In genomic region chr1:153908741-153909140, GRCm38 (mm10) we compare ENCODE assay signal across 38 mouse cellular contexts. TPM values are rescaled to one million over a fixed set of nuclear protein-coding genes. Genes with fewer than 3 reads are reported as not detected.
"Had no signal": no experiment of that assay in that cellular context is flagged by ENCODE, and none has a peak within 500 bp of the region (broad histone marks: within the 10 kb centered on the region; RNA-seq: fewer than 3 reads in every experiment).

No protein-coding gene starts in this region.

- H3K27me3 ChIP-seq: forebrain, embryonic 15.5 days; heart, embryonic 13.5 days; heart, embryonic 15.5 days; hindbrain, embryonic 13.5 days; hindbrain, embryonic 15.5 days; kidney, embryonic 15.5 days; limb, embryonic 13.5 days; limb, embryonic 15.5 days had no signal

- H3K9ac ChIP-seq: forebrain, embryonic 15.5 days; forebrain, postnatal 0 days; heart, embryonic 13.5 days; heart, embryonic 15.5 days; hindbrain, embryonic 13.5 days; hindbrain, embryonic 15.5 days; kidney, embryonic 15.5 days; limb, embryonic 13.5 days; limb, embryonic 15.5 days had no signal

- DNase-seq: forebrain, postnatal 0 days; gastrocnemius, postnatal 14 days; gastrocnemius, postnatal 36 days; heart, adult 18-20 months; heart, postnatal 14 days; heart, postnatal 36 days; kidney, adult 11 months; kidney, adult 2 months; kidney, adult 9 months; layer of hippocampus, postnatal 36 days; left cerebral cortex, postnatal 4 days had no signal

- ATAC-seq: forebrain, embryonic 15.5 days; forebrain, postnatal 0 days; hindbrain, postnatal 0 days; intestine, embryonic 16.5 days had no signal

- H3K4me3 ChIP-seq: forebrain, embryonic 15.5 days; heart, embryonic 10.5 days; heart, embryonic 13.5 days; heart, embryonic 15.5 days; hindbrain, embryonic 13.5 days; hindbrain, embryonic 15.5 days; kidney, embryonic 15.5 days; limb, embryonic 13.5 days; limb, embryonic 15.5 days had no signal

- H3K4me1 ChIP-seq: forebrain, embryonic 15.5 days; heart, embryonic 10.5 days; heart, embryonic 13.5 days; heart, embryonic 15.5 days; hindbrain, embryonic 15.5 days; limb, embryonic 13.5 days; limb, embryonic 15.5 days had no signal

- H3K9me3 ChIP-seq: forebrain, embryonic 15.5 days; heart, embryonic 10.5 days; heart, embryonic 13.5 days; heart, embryonic 15.5 days; hindbrain, embryonic 13.5 days; hindbrain, embryonic 15.5 days; kidney, embryonic 15.5 days; limb, embryonic 13.5 days; limb, embryonic 15.5 days had no signal

- H3K27ac ChIP-seq: forebrain, embryonic 15.5 days; heart, embryonic 10.5 days; heart, embryonic 13.5 days; heart, embryonic 15.5 days; hindbrain, embryonic 13.5 days; hindbrain, embryonic 15.5 days; hindbrain, postnatal 0 days; kidney, embryonic 15.5 days; kidney, postnatal 0 days; limb, embryonic 13.5 days; limb, embryonic 15.5 days had no signal

- H3K4me2 ChIP-seq: forebrain, embryonic 15.5 days; heart, embryonic 13.5 days; heart, embryonic 15.5 days; hindbrain, embryonic 13.5 days; hindbrain, embryonic 15.5 days; kidney, embryonic 15.5 days; limb, embryonic 13.5 days; limb, embryonic 15.5 days had no signal

RNA-seq across cellular contexts. Expression of gene Teddm1a, which starts 17.2 kb away (rescaled TPM):
- total RNA-seq: forebrain, postnatal 0 days; gastrocnemius, adult 18-20 months; gastrocnemius, postnatal 14 days; gastrocnemius, postnatal 36 days; heart, adult 18-20 months; heart, adult 8-10 months; heart, postnatal 14 days; heart, postnatal 36 days; hematopoietic stem cell, adult 5-6 weeks; hindbrain, postnatal 0 days; layer of hippocampus, adult 18-20 months; layer of hippocampus, postnatal 10 days; layer of hippocampus, postnatal 36 days; left cerebral cortex, adult 18-20 months; left cerebral cortex, adult 8-10 months; left cerebral cortex, postnatal 10 days; left cerebral cortex, postnatal 25 days; left cerebral cortex, postnatal 4 days; liver, adult 2 months had no signal
- polyA plus RNA-seq: forebrain, embryonic 15.5 days; heart, embryonic 10.5 days; heart, embryonic 13.5 days; heart, embryonic 15.5 days; heart, postnatal 0 days; hindbrain, embryonic 11.5 days; hindbrain, embryonic 13.5 days; hindbrain, embryonic 15.5 days; hindbrain, postnatal 0 days; intestine, embryonic 14.5 days; intestine, embryonic 16.5 days; kidney, adult 2 months; kidney, embryonic 15.5 days; kidney, postnatal 0 days; limb, embryonic 11.5 days; limb, embryonic 15.5 days; liver, adult 2 months had no signal

RNA-seq across cellular contexts. Expression of gene Teddm1b, which starts 34.6 kb away (rescaled TPM):
- total RNA-seq: forebrain, postnatal 0 days; gastrocnemius, adult 18-20 months; gastrocnemius, postnatal 14 days; gastrocnemius, postnatal 36 days; heart, adult 18-20 months; heart, adult 8-10 months; heart, postnatal 14 days; heart, postnatal 36 days; hematopoietic stem cell, adult 5-6 weeks; hindbrain, postnatal 0 days; layer of hippocampus, adult 18-20 months; layer of hippocampus, postnatal 10 days; left cerebral cortex, adult 18-20 months; left cerebral cortex, adult 8-10 months; left cerebral cortex, postnatal 10 days; left cerebral cortex, postnatal 25 days; left cerebral cortex, postnatal 4 days had no signal
- polyA plus RNA-seq: kidney, adult 2 months; large intestine, adult 2 months had no signal
